Mouse (Mus musculus) urinary bladder, postnatal 4 days (tissue): ENCODE measurements around the gene Scamp1.

Experiments used
- DNase-seq, 2 experiments: peaks; one replicate each; pipeline ENCODE4 v3.0.0; 2021 to 2022; ENCODE audit warnings: low spot score in 2 of 2

Scamp1 gene

DNA sequence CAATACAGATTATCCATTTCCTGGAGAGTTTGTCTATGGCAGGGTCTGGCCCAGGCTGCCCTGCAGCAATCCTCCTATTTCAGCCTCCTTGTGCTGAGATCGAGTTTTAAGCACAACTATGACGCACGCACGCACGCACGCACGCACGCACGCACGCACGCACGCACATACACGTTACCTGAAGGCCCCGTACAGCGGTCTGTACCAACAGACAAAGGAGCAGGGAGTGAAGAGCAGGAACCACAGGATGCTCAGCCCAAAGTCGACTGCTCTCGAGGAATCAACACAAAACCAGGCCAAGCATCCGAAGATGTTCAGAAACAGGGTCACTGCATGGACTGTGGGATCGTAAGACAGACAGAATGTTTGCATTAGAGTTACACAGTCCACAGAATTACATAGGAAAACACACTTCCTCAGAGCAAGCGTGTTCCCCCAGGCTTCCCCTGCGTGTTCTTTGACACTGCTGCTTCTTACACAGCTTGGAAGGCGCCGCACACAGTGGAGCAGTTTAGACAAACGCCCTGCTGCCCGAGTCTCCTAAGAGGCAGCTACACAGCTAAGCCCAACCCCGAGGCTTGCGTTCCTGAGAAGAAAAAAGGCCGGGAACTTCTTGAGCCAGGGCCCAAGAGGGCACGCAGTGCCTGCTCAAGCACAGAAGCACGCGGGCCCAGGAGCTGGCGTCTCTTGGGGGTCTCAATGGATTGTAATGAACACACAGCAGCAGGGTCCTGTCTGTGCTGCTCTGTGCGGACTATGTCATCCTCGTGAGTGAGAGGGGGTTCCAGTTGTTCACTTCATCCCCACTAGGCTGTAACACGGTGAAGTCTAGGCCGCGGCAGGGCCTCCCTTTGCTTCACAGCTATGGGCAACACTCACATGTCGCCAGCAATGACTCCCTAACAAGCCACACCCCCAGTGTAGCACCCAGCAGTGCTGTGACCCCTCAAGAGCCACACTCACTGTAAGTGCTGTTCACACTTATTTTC lies 60.6 kb downstream of the Scamp1 start:
- DNase-seq: peak in 1 of 2 experiments; percentile 48

DNA sequence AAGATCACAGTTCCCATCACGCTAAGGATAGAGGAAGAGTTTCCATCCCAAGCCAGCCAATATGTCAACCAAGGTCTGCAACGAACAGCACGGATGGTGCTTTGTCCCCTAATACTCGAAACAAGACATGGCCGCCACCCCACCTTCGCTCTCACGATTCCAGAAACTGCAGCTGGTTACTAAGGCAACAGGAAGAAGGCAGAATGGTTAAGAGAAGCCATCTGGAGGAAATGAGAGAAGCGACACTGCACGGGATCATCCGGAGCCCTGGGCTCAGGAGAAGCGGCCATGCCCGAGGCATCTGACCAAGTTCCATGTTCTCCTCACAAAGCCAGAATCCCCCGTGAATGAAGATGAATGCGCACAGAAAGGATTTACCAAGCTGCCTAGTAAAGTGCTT lies 62.0 kb downstream of the Scamp1 start:
- peak in 1 of 2 experiments; percentile 49 for DNase-seq

DNA sequence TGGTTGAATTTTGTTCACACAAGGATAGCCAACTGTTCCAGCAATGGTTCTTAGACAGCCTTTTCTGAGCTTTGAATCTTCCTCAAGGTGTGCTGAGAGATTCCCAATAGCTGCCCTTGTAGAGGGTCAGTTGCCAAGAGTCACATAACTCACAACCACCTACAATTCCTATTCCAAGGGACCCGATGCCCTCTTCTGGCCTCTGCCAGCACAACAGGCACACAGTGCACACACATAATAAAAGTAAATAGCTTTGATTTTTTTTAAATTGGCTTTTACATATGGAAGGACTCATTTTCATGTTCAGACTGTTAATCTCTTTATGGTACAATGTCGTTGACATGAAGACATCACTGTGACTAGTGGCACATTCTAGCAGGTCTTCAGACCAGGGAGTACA lies 72.9 kb downstream of the Scamp1 start:
- DNase-seq: peak in 1 of 2 experiments; percentile 40

DNA sequence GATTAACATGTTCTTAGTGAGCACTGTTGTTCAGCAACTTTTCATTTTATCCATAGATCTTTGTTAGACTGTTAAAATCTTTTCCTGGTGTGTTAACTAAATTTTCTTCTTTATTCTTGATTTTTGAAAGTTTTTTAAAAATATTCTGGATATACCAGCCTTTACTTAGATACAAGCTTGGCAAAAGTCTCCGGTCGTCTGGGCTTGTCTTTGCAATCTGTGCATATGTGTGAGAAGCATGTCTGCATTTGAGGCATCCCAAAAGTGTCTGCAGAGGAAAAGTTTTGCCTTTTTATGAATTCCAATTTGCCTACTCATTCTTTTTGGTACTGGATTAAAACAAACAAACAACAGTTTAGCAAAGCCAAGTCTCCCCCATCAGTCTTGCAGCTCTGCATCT lies 73.5 kb downstream of the Scamp1 start:
- DNase-seq: no peak

DNA sequence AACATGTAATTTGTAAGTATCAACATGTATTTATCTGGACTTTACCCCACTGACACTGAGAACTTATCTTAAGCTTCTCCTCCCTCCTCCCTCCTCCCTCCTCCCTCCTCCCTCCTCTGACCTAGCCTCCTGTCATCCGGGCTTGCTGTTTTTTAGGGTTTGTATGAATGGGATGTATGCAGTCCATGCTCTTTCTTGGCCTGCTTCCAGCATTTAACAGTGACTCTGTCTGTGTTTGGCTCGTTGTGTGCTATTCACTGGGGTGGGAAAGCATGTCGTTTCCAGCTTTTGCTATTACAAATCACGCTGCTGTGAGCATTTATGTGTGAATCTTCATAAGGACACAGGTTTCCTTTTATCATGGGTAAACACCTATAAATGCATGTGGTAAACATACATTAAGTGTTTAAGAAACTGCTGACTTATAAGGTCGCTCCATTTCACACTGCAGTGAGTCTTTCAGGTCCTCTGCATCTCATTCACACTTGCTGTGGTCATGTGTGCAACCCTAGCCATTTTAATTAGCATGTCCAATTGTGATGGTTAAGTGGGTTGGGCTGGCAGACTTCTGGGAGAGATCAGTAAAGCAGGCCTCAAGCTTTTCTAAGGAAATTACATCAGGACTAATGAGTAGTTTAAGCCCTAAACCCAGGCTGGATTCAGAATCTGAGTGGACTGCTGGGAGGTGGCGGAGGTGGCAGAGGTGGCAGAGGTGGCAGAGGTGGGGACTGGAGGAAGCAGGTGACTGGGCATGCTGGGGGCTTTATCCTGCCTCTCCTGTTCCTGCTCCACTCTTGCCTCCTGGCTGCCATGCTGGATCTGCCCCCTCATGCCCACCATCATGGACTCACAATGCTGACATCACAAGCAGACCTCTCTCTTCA lies 74.2 kb downstream of the Scamp1 start:
- DNase-seq: no peak

DNA sequence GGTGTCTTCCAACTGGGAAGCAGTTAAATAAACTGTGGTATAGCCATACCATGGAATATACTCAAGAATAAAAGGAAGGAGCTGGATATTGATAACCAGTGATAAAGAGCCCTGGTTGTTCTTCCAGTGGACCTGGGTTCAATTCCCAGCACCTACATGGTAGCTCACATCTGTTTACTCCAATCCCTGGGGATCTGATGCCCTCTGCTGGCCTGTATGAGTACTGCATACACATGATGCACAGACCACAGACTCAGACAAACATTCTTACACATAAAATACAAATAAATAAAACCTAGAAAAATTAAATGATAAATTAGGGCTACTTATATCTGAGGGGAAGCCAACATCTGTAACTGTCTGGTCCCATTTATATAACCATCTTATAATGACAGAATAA lies 76.8 kb downstream of the Scamp1 start:
- peak in 1 of 2 experiments; percentile 40 for DNase-seq

DNA sequence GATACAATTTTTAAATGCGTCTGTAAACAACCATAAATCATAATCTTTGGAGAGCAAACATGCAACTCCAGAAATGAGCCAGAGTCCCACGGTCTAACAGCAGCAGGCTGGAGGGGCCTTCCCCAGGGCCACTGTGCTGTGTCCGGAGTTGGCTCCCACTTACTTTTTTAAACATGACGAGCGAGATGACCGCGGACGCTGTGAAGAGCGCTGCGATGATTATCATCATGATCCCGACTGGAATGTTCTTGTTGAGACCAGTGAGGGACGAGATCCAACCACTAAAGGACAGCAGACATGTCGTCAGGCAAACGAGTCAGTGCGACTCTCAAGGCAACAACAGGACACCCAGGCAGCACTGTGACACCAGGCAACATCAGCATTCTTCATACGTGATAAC lies 77.7 kb downstream of the Scamp1 start:
- peak in 1 of 2 experiments; percentile 52 for DNase-seq

DNA sequence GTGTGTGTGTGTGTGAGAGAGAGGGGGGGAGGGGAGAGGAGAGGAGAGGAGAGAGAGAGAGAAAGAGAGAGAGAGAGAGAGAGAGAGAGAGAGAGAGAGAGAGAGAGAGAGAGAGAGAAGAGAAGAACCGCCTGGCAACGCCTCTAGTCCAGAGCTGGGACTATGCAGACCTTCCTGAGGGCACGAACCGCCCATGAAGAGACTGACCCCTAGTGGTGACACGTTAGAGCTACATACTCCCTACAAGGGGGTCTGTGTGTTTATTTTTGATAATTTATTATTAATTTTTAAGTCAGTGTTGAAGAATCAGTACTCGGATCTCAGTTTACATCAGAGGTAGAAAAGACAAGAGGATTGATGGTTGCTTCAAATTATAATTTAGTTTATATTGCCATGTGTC lies 80.4 kb downstream of the Scamp1 start:
- DNase-seq: peak in 1 of 2 experiments; percentile 62

DNA sequence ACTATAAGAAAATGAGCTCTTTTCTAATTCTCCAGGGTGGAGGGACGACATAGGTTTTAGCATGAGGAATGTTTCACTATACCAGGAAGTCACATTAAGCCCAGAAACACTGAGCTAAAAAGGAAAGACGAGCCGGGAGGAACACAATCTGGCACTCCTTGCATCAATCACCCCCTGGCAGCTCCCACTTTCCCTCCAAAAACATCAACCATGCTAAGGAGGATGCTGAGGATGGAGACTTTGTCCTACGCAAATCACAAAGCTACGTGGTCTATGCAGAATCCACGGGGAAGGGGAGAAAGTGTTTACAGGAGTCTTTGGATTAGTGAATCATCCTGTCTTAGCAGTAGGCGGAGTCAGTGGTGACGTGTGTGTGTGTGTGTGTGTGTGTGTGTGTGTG lies 85.8 kb downstream of the Scamp1 start:
- no peak for DNase-seq

DNA sequence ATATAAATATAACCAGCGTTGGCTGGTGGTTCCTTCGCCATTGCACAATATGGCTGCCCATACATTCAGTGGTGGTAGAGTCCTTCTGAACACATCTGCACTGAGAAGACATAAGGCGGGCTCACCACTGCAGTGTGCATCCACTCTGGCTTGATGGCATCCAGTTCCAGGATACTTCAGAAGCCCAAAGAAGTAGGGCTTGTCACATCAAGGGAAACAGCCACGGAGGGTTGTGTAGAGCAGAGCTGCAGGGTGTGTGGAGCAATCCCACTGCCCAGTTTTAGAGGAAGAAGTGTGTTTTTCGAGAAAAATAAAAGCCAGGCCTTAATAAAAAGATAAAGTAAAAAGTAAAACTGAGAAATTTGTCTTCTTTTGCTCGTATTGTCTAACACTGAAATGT lies 87.0 kb downstream of the Scamp1 start:
- no peak for DNase-seq

DNA sequence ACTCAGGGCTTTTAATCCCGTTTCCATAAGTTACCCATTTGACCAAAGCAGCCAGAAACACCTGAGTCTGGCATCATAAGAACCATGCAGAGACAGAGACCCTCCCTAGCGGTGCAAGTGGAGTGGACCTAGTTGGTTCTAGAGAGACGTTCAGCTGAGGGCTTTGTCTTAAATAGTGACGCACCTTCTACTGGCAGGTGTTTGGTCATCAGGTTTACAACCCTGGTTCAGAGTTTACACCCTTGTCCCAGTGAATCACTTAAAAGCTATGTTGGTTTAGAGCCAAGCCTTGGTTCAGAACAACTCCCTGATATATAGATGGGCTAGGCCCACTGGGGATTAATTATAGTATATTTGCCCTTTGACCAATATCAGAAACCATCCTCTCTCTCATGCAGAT lies 92.4 kb downstream of the Scamp1 start:
- no peak for DNase-seq

DNA sequence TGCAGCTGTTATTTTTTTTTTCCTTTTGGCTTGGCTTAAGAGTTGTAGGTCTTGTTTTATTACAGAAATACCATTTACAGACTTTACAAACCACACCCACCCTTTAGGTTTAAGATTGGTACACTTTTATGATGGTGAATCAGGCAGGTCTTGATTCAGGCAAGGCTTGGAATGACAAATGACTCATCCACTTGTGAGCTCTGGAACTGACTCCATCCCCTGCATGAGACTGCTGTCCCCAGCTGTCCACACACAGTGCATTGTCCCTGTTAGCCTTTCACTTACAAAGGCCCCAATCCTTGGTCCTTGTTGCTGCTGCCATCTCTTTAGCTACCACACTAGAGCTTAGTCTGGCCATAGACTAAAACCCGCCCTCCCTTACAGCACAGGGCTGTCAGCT lies 95.3 kb downstream of the Scamp1 start:
- DNase-seq: no peak

DNA sequence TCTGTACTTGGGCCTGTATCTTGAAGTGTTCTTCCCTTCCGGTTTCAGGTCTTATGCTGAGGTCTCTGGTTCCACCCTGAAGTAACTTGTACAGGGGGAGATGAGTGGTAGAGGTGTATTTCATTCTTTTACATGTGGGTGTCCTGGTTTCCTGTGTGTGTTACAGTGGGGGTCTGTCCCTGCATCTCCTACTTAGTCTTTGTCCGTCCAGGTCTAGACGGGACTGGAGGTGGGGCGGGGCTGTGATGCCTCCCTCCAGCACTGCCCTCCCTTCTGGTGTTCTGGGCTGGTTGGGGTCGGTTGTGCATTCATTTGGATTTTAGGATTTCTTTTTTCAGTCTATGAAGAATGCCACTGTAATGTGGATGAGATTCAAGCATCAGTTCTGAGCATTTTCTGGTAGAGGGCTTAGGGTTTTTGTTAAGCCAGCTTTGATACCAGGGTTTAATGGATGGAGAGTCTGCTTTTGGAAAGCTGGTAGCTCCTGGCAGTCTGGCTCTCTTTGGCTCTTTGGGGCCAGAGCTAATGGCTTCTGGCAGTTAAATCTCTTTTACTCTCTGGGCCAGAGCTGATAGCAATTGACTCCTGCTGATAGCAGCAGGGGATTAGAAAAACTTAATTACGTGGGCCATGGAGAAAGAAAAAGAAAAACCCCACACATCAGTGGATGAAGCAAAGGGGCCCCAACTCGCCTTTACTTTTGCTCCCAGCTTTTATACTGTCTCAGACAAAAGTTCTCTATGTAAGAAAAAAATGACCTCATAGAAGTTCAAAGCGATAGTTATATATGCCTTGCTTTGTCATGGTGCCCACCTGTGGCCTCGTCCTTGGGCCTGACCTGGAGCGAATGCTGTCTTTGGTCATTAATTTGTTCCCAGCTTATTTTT lies 97.2 kb downstream of the Scamp1 start:
- DNase-seq: no peak

DNA sequence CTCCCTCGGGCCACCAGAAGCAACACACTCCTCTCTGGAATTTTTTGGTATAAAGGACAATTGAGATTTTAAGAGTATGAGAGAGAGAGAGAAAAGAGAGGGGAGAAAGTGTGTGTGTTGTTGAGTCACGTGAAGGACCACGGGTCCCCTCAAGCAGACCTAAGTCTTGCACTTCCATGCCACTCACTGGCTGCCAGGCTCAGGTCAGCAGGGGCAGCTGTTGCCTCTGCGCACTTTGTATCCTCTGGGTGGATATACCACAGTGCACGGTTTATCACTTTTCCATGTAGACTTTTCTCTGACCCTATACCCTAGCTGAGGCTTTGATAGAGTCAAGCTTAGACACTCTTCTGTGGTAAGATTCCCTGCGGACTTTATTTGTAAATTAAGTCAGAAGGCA lies 100.0 kb downstream of the Scamp1 start:
- no peak for DNase-seq

DNA sequence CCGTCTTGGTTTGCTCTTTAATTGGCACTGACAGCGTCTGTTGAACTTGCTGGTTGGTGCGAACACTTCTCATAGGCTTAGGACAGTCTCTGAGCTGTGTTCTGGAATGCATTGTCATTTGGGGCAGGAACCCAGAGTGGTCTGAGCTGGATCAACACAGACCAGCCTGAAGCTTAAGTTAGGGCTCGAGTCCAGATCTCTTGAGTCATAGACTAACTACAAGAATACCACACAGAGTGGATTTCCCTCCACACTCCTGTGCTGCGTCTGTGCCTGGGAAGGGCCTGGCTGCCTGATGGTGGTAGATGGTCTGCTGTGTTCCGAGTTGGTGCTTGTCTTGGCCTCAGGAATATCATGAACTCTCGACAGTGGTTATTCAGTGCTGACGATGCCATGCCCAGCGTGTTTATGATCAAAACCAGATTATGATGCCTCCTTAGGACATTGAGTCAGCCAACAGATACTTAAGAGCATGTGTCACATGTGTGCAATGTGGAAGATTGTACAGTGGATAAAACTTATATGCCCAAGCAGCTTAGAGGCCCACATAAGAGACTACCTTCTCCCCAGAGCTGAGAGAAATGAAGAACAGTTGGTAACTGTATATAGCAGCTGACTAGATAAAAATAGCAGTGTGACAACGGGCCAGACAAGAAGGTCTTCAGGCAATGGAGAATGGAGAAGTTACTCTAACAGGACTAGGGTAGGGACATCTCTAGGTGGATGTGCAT lies 100.8 kb downstream of the Scamp1 start:
- no peak for DNase-seq

DNA sequence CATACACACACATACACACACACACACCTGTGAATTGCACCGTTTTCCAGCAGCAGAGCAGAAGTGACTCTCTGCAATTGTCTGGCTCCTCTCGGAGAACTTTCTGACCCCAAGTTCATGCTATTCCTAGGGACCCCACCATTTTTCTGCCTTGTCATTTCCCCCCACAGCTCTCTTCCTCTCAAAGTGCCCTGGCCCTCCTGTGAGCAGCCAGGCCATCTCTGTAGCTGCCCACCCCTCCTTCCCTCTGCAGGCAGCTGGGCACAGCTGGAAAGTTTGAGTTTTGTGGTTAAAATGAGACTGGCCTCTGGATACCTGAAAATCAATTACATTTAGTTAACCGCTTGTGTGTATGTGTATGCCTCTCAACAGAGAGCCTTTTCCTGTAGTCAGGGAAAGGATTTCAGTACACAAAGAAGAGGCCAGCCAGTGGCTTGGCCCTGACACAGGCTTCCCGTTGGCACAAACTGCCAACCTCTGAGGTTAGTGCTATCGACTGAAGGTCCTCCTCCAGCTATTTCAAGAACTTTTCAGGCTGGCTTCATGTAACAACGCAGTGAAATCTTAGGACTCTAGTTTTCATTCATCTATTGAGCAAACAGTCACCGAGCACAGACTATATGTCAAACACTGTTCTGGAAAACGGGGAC lies 102.2 kb downstream of the Scamp1 start:
- no peak for DNase-seq

DNA sequence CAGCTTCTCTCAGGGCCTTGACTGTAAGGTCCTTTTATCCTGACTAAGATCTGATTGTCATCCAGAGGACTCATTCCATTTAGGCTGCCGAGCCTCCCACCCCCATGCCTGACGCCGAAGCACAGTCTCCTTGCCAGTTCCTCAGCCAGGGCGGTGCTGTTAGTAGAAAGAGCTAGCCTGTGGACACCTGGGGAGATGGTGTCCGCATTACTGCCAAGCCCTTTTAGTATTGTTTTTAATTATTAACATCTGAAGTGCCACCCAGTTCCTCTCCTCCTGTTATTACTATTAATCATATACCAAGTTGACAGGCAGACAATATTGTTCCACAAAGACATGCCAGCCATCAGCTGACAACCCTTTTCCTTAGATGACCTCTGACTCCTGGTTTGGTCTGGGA lies 103.6 kb downstream of the Scamp1 start:
- DNase-seq: no peak

DNA sequence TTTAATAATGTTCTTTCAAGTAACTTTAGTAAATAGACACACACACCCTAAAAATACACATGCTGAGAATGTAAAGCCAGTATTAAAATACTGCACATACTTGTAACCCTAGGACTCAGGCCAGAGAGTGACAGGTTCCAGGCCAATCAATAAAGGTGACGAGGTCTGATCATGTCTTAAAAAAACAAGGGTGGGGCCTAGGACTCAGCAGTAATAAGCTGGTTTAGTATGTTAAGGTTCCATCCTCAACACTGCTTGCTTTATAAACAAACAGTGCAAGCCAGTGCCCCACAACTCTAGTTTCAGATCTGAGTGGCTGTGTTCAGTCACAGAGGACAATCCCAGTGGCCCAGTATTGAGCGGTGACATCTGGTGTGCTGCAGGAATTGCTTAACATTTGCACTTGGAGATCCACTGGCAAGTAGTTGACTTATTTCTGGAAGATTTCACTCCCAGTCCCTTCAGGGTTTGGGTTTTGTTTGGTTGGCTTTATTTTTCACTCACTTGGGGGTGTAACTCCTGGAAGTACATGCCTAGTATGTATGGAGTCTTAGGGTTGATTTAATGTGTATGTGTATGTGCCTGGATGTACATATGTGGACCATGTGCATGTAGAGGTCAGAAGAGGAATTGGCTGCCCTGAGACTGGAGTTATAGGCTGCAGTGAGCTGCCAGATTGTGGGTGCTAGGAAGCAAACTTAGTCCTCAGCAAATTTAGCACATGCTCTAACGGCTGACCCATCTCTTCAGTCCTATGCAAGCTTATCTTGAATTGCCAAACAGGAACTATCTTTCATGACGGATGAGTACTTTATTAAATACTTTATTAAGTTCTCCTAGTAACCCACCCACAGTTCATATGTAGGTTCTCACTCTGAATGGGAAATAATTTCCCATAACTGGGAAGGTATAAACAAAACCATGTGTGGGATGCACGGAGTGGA lies 104.9 kb downstream of the Scamp1 start:
- DNase-seq: no peak

DNA sequence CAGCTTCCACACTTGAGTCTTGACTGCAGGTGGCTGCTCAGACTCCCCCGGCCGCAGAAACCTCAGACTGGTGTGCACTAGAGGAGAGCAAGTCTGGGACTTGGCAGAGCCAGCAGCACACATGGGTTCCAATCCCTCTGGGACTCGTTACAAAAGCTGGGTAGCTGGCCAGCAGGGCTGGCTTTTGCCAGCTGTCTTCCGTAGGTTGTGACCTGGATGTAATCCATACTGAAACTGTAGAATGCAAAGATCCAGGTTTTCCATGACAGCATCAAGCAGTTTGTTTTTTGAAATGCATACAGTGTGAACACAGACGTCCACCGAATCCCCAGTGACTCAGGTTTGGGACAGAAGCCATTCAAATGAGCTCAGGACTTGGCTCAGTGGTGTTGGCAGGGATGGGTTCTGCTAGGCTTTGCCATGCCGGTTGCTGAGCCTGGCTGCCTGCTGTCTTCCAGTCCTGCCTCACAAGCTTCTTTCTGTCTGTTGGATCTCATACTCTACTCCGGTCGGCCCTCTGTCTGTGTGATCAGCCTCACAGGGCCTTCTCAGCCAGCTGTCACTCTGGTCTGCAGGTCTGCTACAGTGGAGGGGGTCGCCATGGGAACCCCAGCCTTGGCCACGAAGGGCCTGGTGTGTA lies 107.1 kb downstream of the Scamp1 start:
- DNase-seq: no peak
